Mouse (Mus musculus): ENCODE measurements around the gene Abhd12.

DNA sequence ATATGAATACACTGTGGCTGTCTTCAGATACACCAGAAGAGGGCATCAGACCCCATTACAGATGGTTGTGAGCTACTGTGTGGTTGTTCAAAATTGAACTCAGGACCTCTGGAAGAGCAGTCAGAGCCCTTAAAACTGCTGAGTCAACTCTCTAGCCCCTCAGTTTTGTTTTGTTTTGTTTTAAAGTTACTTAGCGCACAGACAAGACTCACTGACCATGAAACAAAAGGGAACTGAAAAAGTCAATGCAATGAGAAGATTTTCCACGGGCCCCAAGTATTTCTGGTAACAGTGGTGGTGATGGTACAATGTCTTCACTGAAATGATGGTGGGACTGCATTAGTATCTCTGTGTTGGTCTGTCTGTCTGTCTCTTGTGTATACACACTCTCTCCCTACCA lies 43.4 kb downstream of the Abhd12 start:
- TF ChIP-seq CTCF (IDR thresholded peaks at IDR 0.05; ENCODE audit: extremely low read depth, insufficient read depth, insufficient read length, insufficient replicate concordance) (no peak), POLR2A (IDR thresholded peaks at IDR 0.05; ENCODE audit: low read depth, low read length) (no peak)
